Mouse (Mus musculus): ENCODE measurements at regions not wholly inside any gene's neighbourhood (a gene's known extent, or its start where the extent isn't known, plus 50 kb on each side); places are given as distances from the start of the nearest gene placed in this dataset.

- DNase-seq = no peak
Measured at GRCm38 (mm10) chr2:51008251-51008533, 140.7 kb downstream of the Rnd3 start.

DNA sequence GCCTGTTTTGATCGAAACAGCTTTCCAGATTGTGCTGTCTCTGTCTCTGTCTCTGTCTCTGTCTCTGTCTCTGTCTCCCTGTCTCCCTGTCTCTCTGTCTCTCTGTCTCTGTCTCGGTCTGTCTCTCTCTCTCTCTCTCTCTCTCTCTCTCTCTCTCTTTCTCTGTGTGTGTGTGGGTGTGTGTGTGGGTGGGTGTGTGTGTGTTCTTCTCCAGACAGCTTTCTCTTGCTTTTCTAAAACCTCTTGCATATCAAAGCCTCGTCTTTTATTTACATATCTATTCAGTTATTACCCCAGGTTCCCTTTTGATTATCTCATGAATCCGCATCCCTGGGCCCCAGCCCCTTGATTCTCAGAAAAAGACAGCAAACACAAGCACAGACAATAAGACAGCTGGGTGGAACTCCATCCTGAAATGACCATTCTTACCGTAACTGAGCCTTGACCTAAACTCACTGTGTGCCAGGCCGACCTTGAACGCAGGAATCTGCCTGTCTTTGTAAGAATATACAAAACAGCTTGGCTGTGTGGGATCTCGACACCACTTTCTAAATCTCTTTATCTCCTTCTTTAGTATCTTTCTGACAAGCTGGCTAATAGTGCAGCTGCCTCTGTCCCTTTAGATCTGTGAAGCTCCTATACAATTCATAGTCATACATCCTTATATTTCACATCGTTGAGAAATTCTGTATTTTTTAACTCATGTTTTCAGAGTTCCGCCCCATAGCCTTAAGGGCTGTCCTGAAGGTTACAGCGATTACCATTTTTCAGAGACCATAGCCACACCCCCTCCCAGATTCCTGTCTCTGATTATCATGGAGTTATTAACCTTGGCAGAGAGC lies 141.3 kb downstream of the Rnd3 start:
- DNase-seq = no peak

DNA sequence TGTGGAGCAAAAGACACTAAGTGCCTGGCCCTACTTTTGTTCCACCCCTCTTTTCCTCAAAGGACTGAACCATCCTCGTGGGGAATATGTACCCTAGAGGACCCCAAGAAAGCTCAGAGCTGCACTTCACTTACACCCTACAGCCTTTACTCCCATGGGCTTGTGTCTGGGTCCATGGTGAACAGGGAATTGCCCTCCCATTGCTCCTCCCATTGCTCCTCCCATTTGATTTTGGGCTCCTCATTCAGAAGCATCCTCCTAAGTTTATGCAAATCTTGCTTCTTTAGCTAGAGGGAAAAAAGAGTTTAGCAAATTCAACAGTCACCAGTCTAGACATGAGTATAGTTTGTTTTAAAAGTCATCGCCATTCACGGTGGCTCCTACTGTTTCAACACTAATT lies 142.1 kb downstream of the Rnd3 start:
- no peak for DNase-seq

GRCm38 (mm10) chr2:51001548-51001947 lies 147.4 kb downstream of the Rnd3 start:
- no peak for DNase-seq

- DNase-seq = no peak
Measured at GRCm38 (mm10) chr2:50983883-50984410, 165.0 kb downstream of the Rnd3 start.

GRCm38 (mm10) chr2:50982571-50982970 lies 166.3 kb downstream of the Rnd3 start:
- no peak for DNase-seq

- no peak for DNase-seq
Measured at GRCm38 (mm10) chr2:50978356-50978755, 170.6 kb downstream of the Rnd3 start.

DNA sequence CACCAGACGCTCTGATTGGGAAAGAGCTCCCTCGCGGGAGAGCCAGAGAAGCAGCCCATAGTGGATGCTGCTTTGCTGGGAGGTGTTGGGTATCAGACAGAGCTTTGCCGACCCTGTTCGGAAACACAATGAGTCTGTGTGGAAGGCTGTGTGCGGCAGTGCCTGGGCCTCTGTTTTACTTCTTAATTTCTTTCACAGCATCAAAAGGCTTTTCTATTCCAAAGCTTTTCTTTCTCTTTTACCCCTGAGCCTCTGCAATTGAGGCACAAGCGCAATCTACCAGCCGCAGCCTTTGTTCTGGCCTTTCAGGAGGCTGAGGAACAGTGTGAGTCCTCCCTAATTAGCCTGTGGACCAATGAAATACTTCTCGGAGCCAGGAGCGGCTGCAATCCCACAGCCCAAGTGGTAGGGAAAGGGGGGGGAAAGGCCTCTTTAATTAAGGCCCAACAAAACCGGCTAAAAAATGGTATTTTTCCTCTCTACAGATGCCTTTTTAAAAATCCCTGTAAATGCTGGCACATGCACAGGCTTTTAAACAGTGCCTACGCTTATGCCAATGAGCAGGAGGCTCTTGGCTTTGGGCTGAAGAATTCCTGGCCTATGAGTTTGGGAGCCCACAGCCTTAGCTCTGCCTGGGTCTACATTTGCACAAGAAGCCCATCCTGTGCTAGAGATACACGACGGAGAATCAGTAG lies 177.6 kb downstream of the Rnd3 start:
- DNase-seq = peak; percentile 49 to 56

DNA sequence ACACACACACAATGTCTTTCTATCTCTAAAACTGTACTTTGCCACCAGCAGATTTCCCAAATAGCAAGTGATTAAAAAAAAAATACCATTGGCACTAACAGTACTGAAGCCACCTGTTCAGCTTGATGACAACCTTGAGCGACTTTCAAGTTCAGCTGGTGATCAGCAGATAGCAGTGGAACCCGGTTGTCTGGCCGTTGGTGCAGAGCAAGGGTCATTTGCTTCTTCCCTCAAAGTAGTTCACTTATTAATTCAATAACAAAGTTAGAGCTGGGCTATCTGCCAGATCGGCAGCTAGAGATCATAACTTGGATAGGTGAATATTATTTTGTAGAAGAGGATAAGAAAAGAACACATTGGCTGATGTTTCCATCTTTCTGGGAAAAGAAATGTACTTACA lies 180.5 kb downstream of the Rnd3 start:
- no peak for DNase-seq

DNA sequence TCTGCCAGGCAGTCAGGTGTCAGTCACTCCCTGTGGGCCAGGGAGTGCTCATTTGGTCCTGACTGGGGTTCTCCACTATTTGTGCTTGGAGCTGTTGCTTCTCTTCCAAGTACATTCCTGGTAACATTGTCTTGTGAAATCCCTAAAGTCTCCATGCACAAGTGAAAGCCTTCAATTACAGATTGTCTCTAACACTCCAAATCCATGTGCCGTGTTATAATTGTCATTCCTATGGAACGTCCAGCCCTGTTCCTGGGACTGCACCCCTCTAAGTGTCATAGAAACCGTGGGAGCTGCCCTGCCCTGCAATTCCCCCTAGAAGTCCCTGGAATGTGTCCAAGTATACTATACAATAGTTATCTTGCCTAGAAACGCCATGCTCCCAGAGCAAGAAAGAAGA lies 181.1 kb downstream of the Rnd3 start:
- DNase-seq = no peak

GRCm38 (mm10) chr2:50967133-50967532 lies 181.8 kb downstream of the Rnd3 start:
- no peak for DNase-seq

DNA sequence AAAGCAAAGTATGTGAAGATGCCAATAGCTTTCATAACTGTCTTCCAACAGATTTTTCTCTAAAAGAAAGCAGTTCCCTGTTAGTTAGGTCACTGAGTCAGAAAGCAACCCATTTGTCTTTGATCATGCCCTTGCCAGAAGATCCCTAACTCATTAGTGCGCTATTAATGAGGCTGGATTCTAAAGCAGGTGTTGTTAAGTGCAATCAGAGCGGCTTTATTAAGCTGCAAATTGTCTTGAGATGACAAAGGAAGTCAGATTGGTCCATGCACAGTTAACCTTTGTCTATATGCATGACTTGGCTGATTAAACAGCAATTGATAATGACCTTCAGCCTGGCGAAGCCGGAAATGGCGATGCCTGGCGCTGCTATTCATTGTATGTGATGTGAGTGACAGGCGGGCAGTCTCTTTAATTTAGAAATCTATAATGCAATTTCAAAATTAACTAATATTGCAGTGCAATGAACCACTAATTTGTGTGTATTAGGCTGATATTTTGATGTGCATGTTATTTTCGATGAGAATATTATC lies 183.4 kb downstream of the Rnd3 start:
- DNase-seq = no peak

DNA sequence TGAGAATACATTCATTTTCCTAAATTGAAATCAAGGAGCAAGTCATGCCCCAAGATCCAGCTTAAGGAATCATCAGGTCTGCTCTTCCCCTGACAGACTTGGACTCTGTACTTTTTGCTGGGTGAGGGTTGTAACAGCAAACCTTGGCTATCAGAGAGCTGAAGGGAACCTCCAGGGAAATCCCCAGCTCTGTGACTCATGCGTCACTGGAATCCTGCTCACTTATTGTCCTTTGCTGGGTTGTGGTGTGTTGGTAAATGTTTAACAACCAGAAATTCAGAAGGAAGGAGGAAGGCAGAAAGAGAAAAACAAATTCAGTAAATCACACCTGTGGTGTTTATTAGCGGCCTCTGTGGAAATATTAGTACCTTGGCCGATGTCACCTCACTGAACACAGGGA lies 184.8 kb downstream of the Rnd3 start:
- DNase-seq = no peak

- no peak for DNase-seq
Measured at GRCm38 (mm10) chr2:50961049-50961448, 187.9 kb downstream of the Rnd3 start.

DNA sequence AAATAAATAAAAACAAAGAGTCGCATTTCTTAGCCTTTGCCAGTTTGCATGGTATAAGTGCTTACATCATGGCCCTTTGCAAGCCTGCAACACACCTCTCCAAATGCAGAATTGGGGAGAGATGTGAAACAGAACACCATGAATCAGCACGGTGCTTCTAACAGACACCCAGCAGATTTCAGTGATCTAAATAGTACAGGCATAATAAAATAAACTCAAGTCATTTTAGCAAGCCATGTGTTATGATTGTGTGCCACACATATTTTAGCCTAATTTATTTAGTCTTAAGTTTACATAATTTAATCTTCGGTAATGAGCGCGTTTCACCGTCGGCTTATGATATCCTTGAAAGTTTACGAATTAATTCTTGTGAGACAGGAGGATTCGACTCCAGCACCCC lies 189.6 kb downstream of the Rnd3 start:
- DNase-seq = no peak

GRCm38 (mm10) chr2:50954361-50955066 lies 194.4 kb downstream of the Rnd3 start:
- DNase-seq = no peak

GRCm38 (mm10) chr2:50951027-50951426 lies 197.9 kb downstream of the Rnd3 start:
- DNase-seq = no peak

DNA sequence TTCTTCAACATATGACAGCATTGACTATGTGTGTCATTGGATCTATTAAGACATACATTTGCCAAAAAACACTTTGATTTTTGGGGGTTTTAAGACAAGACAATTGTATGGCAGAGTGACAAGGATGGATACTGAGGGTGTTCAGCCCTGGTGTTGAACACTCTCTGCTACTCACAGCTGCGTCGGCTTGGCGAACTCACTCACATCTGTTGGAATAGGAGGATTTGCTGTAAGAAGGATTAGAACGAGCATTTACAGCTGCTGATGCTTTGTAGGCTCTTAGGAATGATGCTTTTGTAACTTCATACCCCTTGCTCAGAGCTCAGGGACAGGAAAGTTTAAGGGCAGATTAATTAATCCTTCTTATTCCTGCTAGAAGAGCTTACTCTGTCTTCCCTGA lies 199.2 kb downstream of the Rnd3 start:
- no peak for DNase-seq

GRCm38 (mm10) chr2:50945526-50945925 lies 203.4 kb downstream of the Rnd3 start:
- no peak for DNase-seq

- no peak for DNase-seq
Measured at GRCm38 (mm10) chr2:50943180-50943579, 205.7 kb downstream of the Rnd3 start.

GRCm38 (mm10) chr2:50942741-50943140 lies 206.2 kb downstream of the Rnd3 start:
- DNase-seq = no peak

GRCm38 (mm10) chr2:50932936-50933335 lies 216.0 kb downstream of the Rnd3 start:
- no peak for DNase-seq

- no peak for DNase-seq
Measured at GRCm38 (mm10) chr2:50921002-50921401, 227.9 kb downstream of the Rnd3 start.

Data from cerebellum, postnatal 25 days (tissue).